Mouse (Mus musculus) neural tube, embryonic 13.5 days (tissue): ENCODE results near the gene C2cd2l. TPM values are rescaled to one million over a fixed set of nuclear protein-coding genes. Genes with fewer than 3 reads are reported as not detected.
A peak's percentile ranks its signal among the peaks of the same experiment; 100 is the strongest.
"Not testable (repeated sequence)": the region's sequence is repeated elsewhere in the genome, so short reads cannot be mapped to it uniquely, and the experiment has no call there.

Experiments used
- ATAC-seq: fragments of 200-750 bp; cut with Nextera tagmentation; 2 replicates; pipeline ENCODE4 v1.8.0; 2017; ENCODE audit warnings: low read depth, mild to moderate bottlenecking, moderate TSS enrichment, moderate library complexity
- H3K27ac ChIP-seq: fragments of 300-500 bp; sonication (generic); replicated peaks from 2 replicates; pipeline ENCODE4 v1.5.1; 2015; ENCODE audit warnings: moderate library complexity, mild to moderate bottlenecking, inconsistent platforms
- H3K27me3 ChIP-seq: fragments of 300-500 bp; sonication (generic); 2 replicates; pipeline ENCODE4 v1.6.1; 2015; ENCODE audit warnings: mild to moderate bottlenecking, inconsistent platforms
- H3K36me3 ChIP-seq: fragments of 300-500 bp; sonication (generic); 2 replicates; pipeline ENCODE4 v1.6.1; 2015; ENCODE audit warnings: mild to moderate bottlenecking, inconsistent platforms
- H3K4me1 ChIP-seq: fragments of 300-500 bp; sonication (generic); replicated peaks from 2 replicates; pipeline ENCODE4 v1.6.1; 2015; ENCODE audit warnings: inconsistent platforms
- H3K4me2 ChIP-seq: fragments of 300-500 bp; sonication (generic); 2 replicates; pipeline ENCODE4 v1.6.1; 2015; ENCODE audit warnings: inconsistent platforms, mild to moderate bottlenecking, moderate library complexity
- H3K4me3 ChIP-seq: fragments of 300-500 bp; sonication (generic); 2 replicates; pipeline ENCODE4 v1.5.1; 2015; ENCODE audit warnings: mild to moderate bottlenecking, inconsistent platforms
- H3K9ac ChIP-seq: fragments of 300-500 bp; sonication (generic); 2 replicates; pipeline ENCODE4 v1.6.1; 2015; ENCODE audit warnings: moderate library complexity, mild to moderate bottlenecking, inconsistent platforms
- H3K9me3 ChIP-seq: fragments of 300-500 bp; sonication (generic); 2 replicates; pipeline ENCODE4 v1.6.1; 2016; ENCODE audit warnings: inconsistent platforms
- WGBS: fragments of 180-500 bp; shearing (Covaris S2); methylation state at CpG from one replicate; pipeline ENCODE4 v1.1.7; 2015; 5-methylcytosine and 5-hydroxymethylcytosine counted together
- polyA plus RNA-seq: library from polyadenylated mRNA; unstranded; fragments of >200 nt; fragmentation: Nextera tagmentation; extraction: Ambion mirVana; gene quantifications from 2 replicates; pipeline ENCODE4 v1.2.1, GENCODE M21; 2015

Gene C2cd2l
- polyA plus RNA-seq: 22.9 and 28.7 TPM in 2 replicates

GRCm38 (mm10) chr9:44319887-44320798, at the start of gene C2cd2l:
Gene C2cd2l (minus strand): TSS chr9:44320285.
- ATAC-seq: peak; percentile 98
- Histone ChIP-seq H3K9ac (peak within 1 kb of the TSS; percentile 96), H3K27me3 (no peaks in the 10 kb centered on the region), H3K4me2 (peak within 1 kb of the TSS; percentile 96), H3K36me3 (peaks cover 25% of the 10 kb centered on the region), H3K27ac (peak within 1 kb of the TSS; percentile 84), H3K4me1 (peaks cover 36% of the 10 kb centered on the region), H3K9me3 (no peaks in the 10 kb centered on the region), H3K4me3 (peak within 1 kb of the TSS; percentile 88)
- WGBS: under 1% methylated on average over 67 of the region's 67 CpGs

GRCm38 (mm10) chr9:44364480-44364879, 44.4 kb upstream of the C2cd2l start:
- ATAC-seq: no peak
- H3K27ac ChIP-seq: no peak overlapping the region
- no peaks in the 10 kb centered on the region for H3K27me3 ChIP-seq
- peaks cover 9% of the 10 kb centered on the region for H3K4me1 ChIP-seq
- 62% methylated on average over 3 of the region's 3 CpGs for WGBS
- no peak overlapping the region for H3K9ac ChIP-seq
- H3K4me3 ChIP-seq: no peak overlapping the region
- H3K9me3 ChIP-seq: no peaks in the 10 kb centered on the region
- peaks cover 5% of the 10 kb centered on the region for H3K36me3 ChIP-seq
- no peak overlapping the region for H3K4me2 ChIP-seq

- H3K4me2 ChIP-seq: peak overlapping the region; percentile 88
- peaks cover 28% of the 10 kb centered on the region for H3K36me3 ChIP-seq
- not testable (repeated sequence) for H3K9me3 ChIP-seq, H3K27me3 ChIP-seq, H3K4me1 ChIP-seq
- peak overlapping the region; percentile 88 for H3K9ac ChIP-seq
- H3K4me3 ChIP-seq: peak overlapping the region; percentile 97
- peak overlapping the region; percentile 81 for H3K27ac ChIP-seq
- WGBS: 45% methylated on average over 4 of the region's 4 CpGs
- peak; percentile 36; the same call in 1 of the 2 replicates for ATAC-seq
Measured at GRCm38 (mm10) chr9:44361931-44362330, 41.8 kb upstream of the C2cd2l start.

- no peaks in the 10 kb centered on the region for H3K9me3 ChIP-seq
- H3K4me2 ChIP-seq: peak within 1 kb of the TSS; percentile 88
- WGBS: under 1% methylated on average over 44 of the region's 44 CpGs
- peak within 1 kb of the TSS; percentile 97 for H3K4me3 ChIP-seq
- H3K9ac ChIP-seq: peak within 1 kb of the TSS; percentile 88
- H3K27me3 ChIP-seq: no peaks in the 10 kb centered on the region
- ATAC-seq: peak; percentile 91
- peaks cover 9% of the 10 kb centered on the region for H3K4me1 ChIP-seq
- peaks cover 34% of the 10 kb centered on the region for H3K36me3 ChIP-seq
- H3K27ac ChIP-seq: peak within 1 kb of the TSS; percentile 81
Measured at GRCm38 (mm10) chr9:44361190-44361917, 41.3 kb upstream of the C2cd2l start, which contains the start of gene Vps11. Gene Vps11 (minus strand): TSS chr9:44361670.

- Histone ChIP-seq H3K4me2 (no peak overlapping the region), H3K36me3 (peaks cover 75% of the 10 kb centered on the region), H3K9me3 (no peaks in the 10 kb centered on the region), H3K27me3 (no peaks in the 10 kb centered on the region), H3K4me3 (no peak overlapping the region), H3K27ac (no peak overlapping the region), H3K4me1 (peaks cover 9% of the 10 kb centered on the region), H3K9ac (no peak overlapping the region)
- ATAC-seq: no peak
- WGBS: 73% methylated on average over 4 of the region's 4 CpGs
Measured at GRCm38 (mm10) chr9:44357207-44357606, 37.1 kb upstream of the C2cd2l start.

GRCm38 (mm10) chr9:44353142-44353541, 33.1 kb upstream of the C2cd2l start:
- Histone ChIP-seq H3K9me3 (no peaks in the 10 kb centered on the region), H3K27me3 (no peaks in the 10 kb centered on the region), H3K27ac (no peak overlapping the region), H3K4me1 (no peaks in the 10 kb centered on the region), H3K4me2 (no peak overlapping the region), H3K4me3 (no peak overlapping the region), H3K9ac (no peak overlapping the region), H3K36me3 (peaks cover 99% of the 10 kb centered on the region)
- no peak for ATAC-seq
- WGBS: 90% methylated on average over 6 of the region's 6 CpGs

- Histone ChIP-seq H3K4me1 (no peaks in the 10 kb centered on the region), H3K36me3 (peaks cover 99% of the 10 kb centered on the region), H3K4me2 (no peak overlapping the region), H3K27ac (no peak overlapping the region), H3K4me3 (no peak overlapping the region), H3K9ac (no peak overlapping the region), H3K9me3 (no peaks in the 10 kb centered on the region), H3K27me3 (no peaks in the 10 kb centered on the region)
- ATAC-seq: no peak
- 92% methylated on average over 10 of the region's 10 CpGs for WGBS
Measured at GRCm38 (mm10) chr9:44352337-44352736, 32.3 kb upstream of the C2cd2l start.

- 94% methylated on average over 4 of the region's 4 CpGs for WGBS
- H3K4me3 ChIP-seq: no peak overlapping the region
- H3K36me3 ChIP-seq: peaks cover 99% of the 10 kb centered on the region
- no peak overlapping the region for H3K9ac ChIP-seq
- no peak overlapping the region for H3K4me2 ChIP-seq
- no peaks in the 10 kb centered on the region for H3K9me3 ChIP-seq
- no peaks in the 10 kb centered on the region for H3K27me3 ChIP-seq
- no peak overlapping the region for H3K27ac ChIP-seq
- ATAC-seq: no peak
- H3K4me1 ChIP-seq: no peaks in the 10 kb centered on the region
Measured at GRCm38 (mm10) chr9:44351396-44351795, 31.3 kb upstream of the C2cd2l start.

GRCm38 (mm10) chr9:44348546-44348945, 28.5 kb upstream of the C2cd2l start:
- no peak for ATAC-seq
- WGBS: 99% methylated on average over 4 of the region's 4 CpGs

GRCm38 (mm10) chr9:44347621-44348020, 27.5 kb upstream of the C2cd2l start:
- H3K27me3 ChIP-seq: no peaks in the 10 kb centered on the region
- 89% methylated on average over 4 of the region's 4 CpGs for WGBS
- H3K4me2 ChIP-seq: no peak overlapping the region
- H3K9me3 ChIP-seq: no peaks in the 10 kb centered on the region
- no peak overlapping the region for H3K4me3 ChIP-seq
- ATAC-seq: no peak
- no peak overlapping the region for H3K9ac ChIP-seq
- peaks cover 68% of the 10 kb centered on the region for H3K36me3 ChIP-seq
- no peak overlapping the region for H3K27ac ChIP-seq
- H3K4me1 ChIP-seq: peaks cover 13% of the 10 kb centered on the region

More at GRCm38 (mm10) chr9:44348546-44348945, 28.5 kb upstream of the C2cd2l start:
- Histone ChIP-seq H3K4me3 (no peak overlapping the region), H3K27ac (no peak overlapping the region), H3K4me2 (no peak overlapping the region), H3K36me3 (peaks cover 78% of the 10 kb centered on the region), H3K9ac (no peak overlapping the region), H3K9me3 (no peaks in the 10 kb centered on the region), H3K4me1 (0 out of 2 replicates have a peak, but pooled peaks cover 4% of the 10 kb centered on the region), H3K27me3 (no peaks in the 10 kb centered on the region)

GRCm38 (mm10) chr9:44347166-44347565, 27.1 kb upstream of the C2cd2l start:
- H3K27ac ChIP-seq: no peak overlapping the region
- 95% methylated on average over 9 of the region's 9 CpGs for WGBS
- H3K36me3 ChIP-seq: peaks cover 64% of the 10 kb centered on the region
- H3K4me2 ChIP-seq: no peak overlapping the region
- H3K9me3 ChIP-seq: no peaks in the 10 kb centered on the region
- H3K9ac ChIP-seq: no peak overlapping the region
- H3K4me1 ChIP-seq: peaks cover 16% of the 10 kb centered on the region
- no peaks in the 10 kb centered on the region for H3K27me3 ChIP-seq
- no peak for ATAC-seq
- H3K4me3 ChIP-seq: no peak overlapping the region
